Mouse (Mus musculus): Measurements from ENCODE around the gene Ttll1.

- no peak for TF ChIP-seq CTCF (IDR thresholded peaks at IDR 0.05; ENCODE audit: low read depth, low read length)
- no peak for TF ChIP-seq GATA1 (IDR thresholded peaks at IDR 0.05; ENCODE audit: borderline replicate concordance, low read length)
- TF ChIP-seq TAL1 (conservative IDR thresholded peaks at IDR 0.05; ENCODE audit: low read depth, low read length): no peak
Observed at GRCm38 (mm10) chr15:83450007-83450406, 60.7 kb downstream of the Ttll1 start.
